Comparison of ENCODE assay signal across 20 mouse cellular contexts in genomic region chr10:19150766-19151165, GRCm38 (mm10).
"Had no signal": no experiment of that assay in that cellular context is flagged by ENCODE, and none has a peak within 500 bp of the region (broad histone marks: within the 10 kb centered on the region; RNA-seq: fewer than 3 reads in every experiment).

No protein-coding gene starts in this region.

- H3K27me3 ChIP-seq: liver, embryonic 15.5 days; lung, embryonic 15.5 days; megakaryocyte, embryonic 14.5 days; midbrain, embryonic 13.5 days; midbrain, embryonic 15.5 days; neural tube, embryonic 12.5 days; stomach, embryonic 15.5 days had no signal

- H3K4me1 ChIP-seq: liver, embryonic 15.5 days; lung, embryonic 15.5 days; midbrain, embryonic 13.5 days; midbrain, embryonic 15.5 days; neural tube, embryonic 12.5 days; stomach, embryonic 15.5 days had no signal

- H3K36me3 ChIP-seq: liver, embryonic 15.5 days; lung, embryonic 15.5 days; midbrain, embryonic 13.5 days; midbrain, embryonic 15.5 days; neural tube, embryonic 12.5 days; stomach, embryonic 15.5 days had no signal

- H3K9me3 ChIP-seq: liver, embryonic 15.5 days; lung, embryonic 15.5 days; megakaryocyte, embryonic 14.5 days; midbrain, embryonic 13.5 days; midbrain, embryonic 15.5 days; neural tube, embryonic 12.5 days; stomach, embryonic 15.5 days had no signal

- ATAC-seq: liver, postnatal 0 days; lung, postnatal 0 days; midbrain, embryonic 13.5 days; midbrain, embryonic 15.5 days had no signal

- DNase-seq: liver, postnatal 0 days; lung, adult 2 months; lung, postnatal 14 days; lung, postnatal 36 days; right cerebral cortex, postnatal 14 days; spleen, adult 18-20 months; thymus, adult 2 months; thymus, postnatal 25 days; thymus, postnatal 4 days had no signal

- H3K27ac ChIP-seq: liver, embryonic 15.5 days; lung, embryonic 15.5 days; macrophage; midbrain, embryonic 13.5 days; midbrain, embryonic 15.5 days; neural tube, embryonic 12.5 days; stomach, embryonic 15.5 days; stomach, postnatal 0 days had no signal

- H3K4me3 ChIP-seq: liver, embryonic 15.5 days; lung, embryonic 15.5 days; megakaryocyte, embryonic 14.5 days; midbrain, embryonic 13.5 days; midbrain, embryonic 15.5 days; neural tube, embryonic 12.5 days; stomach, embryonic 15.5 days had no signal

- H3K9ac ChIP-seq: liver, embryonic 15.5 days; liver, postnatal 0 days; lung, embryonic 15.5 days; midbrain, embryonic 13.5 days; midbrain, embryonic 15.5 days; neural tube, embryonic 12.5 days; stomach, embryonic 15.5 days had no signal

- H3K4me2 ChIP-seq: liver, embryonic 15.5 days; lung, embryonic 15.5 days; midbrain, embryonic 11.5 days; midbrain, embryonic 13.5 days; midbrain, embryonic 15.5 days; neural tube, embryonic 12.5 days; stomach, embryonic 15.5 days had no signal
